In the genomic region with DNA sequence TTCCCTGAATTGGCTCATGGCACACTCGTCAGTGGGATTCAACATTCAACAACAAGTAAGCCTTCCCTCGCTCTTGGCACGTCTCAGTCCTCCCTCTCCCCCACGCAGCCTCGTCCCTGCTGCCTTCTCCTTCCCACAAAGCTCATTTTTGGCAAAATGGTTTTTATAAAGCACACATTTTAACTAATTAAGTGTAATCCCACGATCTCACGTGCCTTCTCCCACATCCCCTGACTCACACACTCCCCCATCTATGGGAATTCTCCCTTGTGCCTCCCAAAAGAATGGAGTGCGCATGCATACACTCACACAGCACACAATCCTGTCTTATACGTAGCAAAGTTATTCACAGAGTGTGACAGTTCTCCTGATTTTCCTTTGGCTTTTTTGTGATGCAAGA, we compare ENCODE assay signal across 15 mouse cellular contexts.
A peak's percentile ranks its signal among the peaks of the same experiment; 100 is the strongest.
DNase-seq lines count a peak whose midpoint lies in the region; ATAC-seq lines count a peak whose summit lies in the region.
"Had no signal": no experiment of that assay in that cellular context is flagged by ENCODE, and none has a peak within 500 bp of the region (broad histone marks: within the 10 kb centered on the region; RNA-seq: fewer than 3 reads in every experiment).

No protein-coding gene starts in this region.

- DNase-seq in intestine, embryonic 14.5 days (ENCODE audit: low spot score): peak; percentile 31
- peak; percentile 61 to 69 for DNase-seq in layer of hippocampus, postnatal 36 days
- DNase-seq in right cerebral cortex, postnatal 25 days: peak; percentile 66
- no peak for DNase-seq in heart, adult 9 months (ENCODE audit: low spot score in 2 of 2)
- DNase-seq in cerebellum, postnatal 14 days: no peak
- DNase-seq: cerebellum, postnatal 36 days; lung, adult 2 months; thymus, postnatal 14 days had no signal

- no peaks in the 10 kb centered on the region for H3K27me3 ChIP-seq in intestine, embryonic 14.5 days (replicated peaks; ENCODE audit: control insufficient read depth, insufficient read depth, low read length)
- H3K27me3 ChIP-seq in intestine, embryonic 15.5 days (replicated peaks): no peaks in the 10 kb centered on the region
- H3K27me3 ChIP-seq in forebrain, embryonic 16.5 days (replicated peaks; ENCODE audit: control insufficient read depth, insufficient read depth, low read length): no peaks in the 10 kb centered on the region
- no peaks in the 10 kb centered on the region for H3K27me3 ChIP-seq in liver, embryonic 12.5 days (replicated peaks)
- H3K27me3 ChIP-seq: hindbrain, embryonic 13.5 days; limb, embryonic 13.5 days had no signal

- no peaks in the 10 kb centered on the region for H3K9me3 ChIP-seq in intestine, embryonic 14.5 days (ENCODE audit: control insufficient read depth, low read length)
- H3K9me3 ChIP-seq in intestine, embryonic 15.5 days: no peaks in the 10 kb centered on the region
- H3K9me3 ChIP-seq in forebrain, embryonic 16.5 days (ENCODE audit: control insufficient read depth, low read length): no peaks in the 10 kb centered on the region
- no peaks in the 10 kb centered on the region for H3K9me3 ChIP-seq in liver, embryonic 12.5 days (replicated peaks)
- H3K9me3 ChIP-seq: heart, embryonic 10.5 days; hindbrain, embryonic 13.5 days; limb, embryonic 13.5 days had no signal

- no peak for ATAC-seq in intestine, embryonic 14.5 days (replicated peaks; ENCODE audit: low FRiP score, low TSS enrichment, low read depth)
- ATAC-seq in intestine, embryonic 15.5 days: no peak
- ATAC-seq in forebrain, embryonic 16.5 days: peak; percentile 78
- no peak for ATAC-seq in liver, embryonic 12.5 days

- H3K9ac ChIP-seq in intestine, embryonic 14.5 days (ENCODE audit: low read length): no peak overlapping the region
- no peak overlapping the region for H3K9ac ChIP-seq in intestine, embryonic 15.5 days
- no peak overlapping the region for H3K9ac ChIP-seq in forebrain, embryonic 16.5 days (replicated peaks; ENCODE audit: low read depth, low read length)
- H3K9ac ChIP-seq in liver, embryonic 12.5 days: no peak overlapping the region
- H3K9ac ChIP-seq: hindbrain, embryonic 13.5 days; limb, embryonic 13.5 days had no signal

- 86% methylated on average over 9 of the region's 9 CpGs for WGBS in intestine, embryonic 14.5 days
- 87% methylated on average over 9 of the region's 9 CpGs for WGBS in intestine, embryonic 15.5 days
- WGBS in forebrain, embryonic 16.5 days: 35% methylated on average over 9 of the region's 9 CpGs
- 74% methylated on average over 9 of the region's 9 CpGs for WGBS in liver, embryonic 12.5 days (ENCODE audit: insufficient replicate concordance)

- no peak overlapping the region for H3K4me2 ChIP-seq in intestine, embryonic 14.5 days (ENCODE audit: low read length)
- H3K4me2 ChIP-seq in intestine, embryonic 15.5 days (replicated peaks): no peak overlapping the region
- H3K4me2 ChIP-seq in forebrain, embryonic 16.5 days (ENCODE audit: low read length): no peak overlapping the region
- no peak overlapping the region for H3K4me2 ChIP-seq in liver, embryonic 12.5 days
- H3K4me2 ChIP-seq: hindbrain, embryonic 13.5 days; limb, embryonic 13.5 days had no signal

- no peak overlapping the region for H3K4me3 ChIP-seq in intestine, embryonic 14.5 days (ENCODE audit: low read depth, low read length)
- H3K4me3 ChIP-seq in intestine, embryonic 15.5 days (replicated peaks): no peak overlapping the region
- no peak overlapping the region for H3K4me3 ChIP-seq in forebrain, embryonic 16.5 days (replicated peaks; ENCODE audit: low read length)
- H3K4me3 ChIP-seq in liver, embryonic 12.5 days: no peak overlapping the region
- H3K4me3 ChIP-seq: heart, embryonic 10.5 days; hindbrain, embryonic 13.5 days; limb, embryonic 13.5 days; megakaryocyte, embryonic 14.5 days had no signal

- H3K36me3 ChIP-seq in intestine, embryonic 14.5 days (ENCODE audit: control insufficient read depth, insufficient read depth, low read length): no peaks in the 10 kb centered on the region
- H3K36me3 ChIP-seq in intestine, embryonic 15.5 days: no peaks in the 10 kb centered on the region
- no peaks in the 10 kb centered on the region for H3K36me3 ChIP-seq in forebrain, embryonic 16.5 days (ENCODE audit: control insufficient read depth, insufficient read depth)
- H3K36me3 ChIP-seq in liver, embryonic 12.5 days: no peaks in the 10 kb centered on the region
- H3K36me3 ChIP-seq: heart, embryonic 10.5 days; hindbrain, embryonic 13.5 days; limb, embryonic 13.5 days had no signal

- H3K4me1 ChIP-seq in intestine, embryonic 14.5 days (replicated peaks; ENCODE audit: control insufficient read depth, insufficient read depth, low read length): no peaks in the 10 kb centered on the region
- no peaks in the 10 kb centered on the region for H3K4me1 ChIP-seq in intestine, embryonic 15.5 days (replicated peaks)
- H3K4me1 ChIP-seq in forebrain, embryonic 16.5 days (replicated peaks; ENCODE audit: control insufficient read depth, insufficient read depth, low read length): 0 out of 2 replicates have a peak, but pooled peaks cover 6% of the 10 kb centered on the region
- no peaks in the 10 kb centered on the region for H3K4me1 ChIP-seq in liver, embryonic 12.5 days
- H3K4me1 ChIP-seq: heart, embryonic 10.5 days; hindbrain, embryonic 13.5 days had no signal

- H3K27ac ChIP-seq in intestine, embryonic 14.5 days (ENCODE audit: low read depth): no peak overlapping the region
- H3K27ac ChIP-seq in intestine, embryonic 15.5 days: no peak overlapping the region
- no peak overlapping the region; the same call in 1 of the 2 replicates for H3K27ac ChIP-seq in forebrain, embryonic 16.5 days (ENCODE audit: low read length)
- H3K27ac ChIP-seq in liver, embryonic 12.5 days: no peak overlapping the region
- H3K27ac ChIP-seq: heart, embryonic 10.5 days; hindbrain, embryonic 13.5 days; limb, embryonic 13.5 days had no signal

Comparison
In these comparisons a context has a peak if more than half of its experiments do, and no peak if none do; other contexts are left out.
1. DNase-seq: peak in intestine, embryonic 14.5 days (single experiment), layer of hippocampus, postnatal 36 days (2 of 2) and right cerebral cortex, postnatal 25 days (single experiment); none in heart, adult 9 months (0 of 2) and cerebellum, postnatal 14 days (0 of 2).